Mouse (Mus musculus): Measurements from ENCODE around the gene Dnase1l2.

GRCm38 (mm10) chr17:24424489-24424888, 18.4 kb downstream of the Dnase1l2 start:
- TF ChIP-seq POLR2A (IDR thresholded peaks at IDR 0.05; ENCODE audit: extremely low read depth, insufficient read depth, low read length): no peak
- TF ChIP-seq CTCF (IDR thresholded peaks at IDR 0.05; ENCODE audit: extremely low read depth, insufficient read depth, low read length): no peak
